Mouse (Mus musculus) C2C12 (cell line): ENCODE results near the gene Ggt1.

Source experiments
- CTCF ChIP-seq: IDR thresholded peaks from one replicate; pipeline ENCODE4 v1.5.1; 2011; ENCODE audit not compliant: control insufficient read depth, insufficient read depth, insufficient read length
- MAX ChIP-seq: IDR thresholded peaks from one replicate; pipeline ENCODE4 v1.6.1; 2011; ENCODE audit warnings: mild to moderate bottlenecking, control low read depth
- MYOD1 ChIP-seq: IDR thresholded peaks from one replicate; pipeline ENCODE4 v1.6.1; 2011; ENCODE audit warnings: low read depth; ENCODE audit not compliant: control insufficient read depth, insufficient read length
- MYOG ChIP-seq: IDR thresholded peaks from one replicate; pipeline ENCODE4 v1.6.1; 2011; ENCODE audit not compliant: control insufficient read depth, insufficient read length; ENCODE audit errors: extremely low read depth
- USF1 ChIP-seq: IDR thresholded peaks from one replicate; pipeline ENCODE4 v1.6.1; 2011; ENCODE audit warnings: low read depth, mild to moderate bottlenecking, control low read depth, moderate library complexity

DNA sequence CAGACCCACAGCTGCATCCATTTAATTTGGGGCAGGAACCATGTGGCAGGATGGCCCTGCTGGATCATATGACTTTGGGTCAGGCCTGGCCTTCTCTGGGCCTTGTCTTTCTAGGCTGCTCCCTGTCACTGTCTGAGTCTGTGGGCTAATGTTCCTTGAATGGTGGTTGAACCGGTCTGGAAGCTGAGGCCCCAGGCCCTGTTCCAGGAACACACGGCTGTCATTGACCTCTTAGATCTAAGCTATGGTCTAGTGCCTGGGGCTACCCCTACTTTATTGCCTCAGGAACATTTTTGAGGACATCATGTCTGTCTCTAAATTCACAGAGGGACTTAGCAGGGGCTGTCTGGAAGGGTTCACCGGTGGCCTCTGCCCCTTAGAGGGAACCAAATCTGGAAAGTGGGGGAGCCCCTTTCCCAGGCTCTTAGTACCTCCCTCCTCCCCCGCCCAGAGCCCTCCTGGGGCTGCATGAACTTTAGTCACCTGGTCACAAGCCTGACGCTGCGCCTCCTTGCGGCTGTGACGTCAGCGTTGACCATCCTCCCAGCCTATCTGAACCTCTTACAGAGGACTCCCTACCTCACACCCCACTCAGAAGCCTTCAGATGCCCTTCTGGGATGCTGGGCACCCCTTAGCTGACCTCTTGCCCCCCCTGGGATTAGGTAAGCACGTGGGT is 9.7 kb downstream of the Ggt1 start:
- TF ChIP-seq CTCF (no peak), MAX (no peak), MYOG (no peak), USF1 (no peak), MYOD1 (no peak)
